Mouse (Mus musculus) urinary bladder, postnatal 4 days (tissue): ENCODE data around the gene Fahd1.

Experiments used
- DNase-seq, 2 experiments: peaks; one replicate each; pipeline ENCODE4 v3.0.0; 2021 to 2022; ENCODE audit warnings: low spot score in 2 of 2

Gene Fahd1

GRCm38 (mm10) chr17:24850065-24850772, at the start of gene Fahd1:
TSS of gene Fahd1 (minus strand) at chr17:24850364.
- peak; percentile 93 to 94 for DNase-seq

GRCm38 (mm10) chr17:24899153-24899552, 49.0 kb upstream of the Fahd1 start:
- no peak for DNase-seq

GRCm38 (mm10) chr17:24898041-24898854, 48.1 kb upstream of the Fahd1 start:
- no peak for DNase-seq

GRCm38 (mm10) chr17:24897600-24897999, 47.4 kb upstream of the Fahd1 start:
- DNase-seq = no peak

- DNase-seq = no peak
Observed at GRCm38 (mm10) chr17:24896993-24897269, 46.8 kb upstream of the Fahd1 start.

GRCm38 (mm10) chr17:24896241-24896992, 46.3 kb upstream of the Fahd1 start, which contains the start of gene Nme3:
TSS of gene Nme3 (plus strand) at chr17:24896500.
- DNase-seq = peak; percentile 63 to 76

- no peak for DNase-seq
Observed at GRCm38 (mm10) chr17:24895571-24896240, 45.5 kb upstream of the Fahd1 start.

GRCm38 (mm10) chr17:24894995-24895547, 44.9 kb upstream of the Fahd1 start, which contains the start of the genes Eme2 and Mrps34:
TSS of gene Eme2 (minus strand) at chr17:24895087.
TSS of gene Mrps34 (plus strand) at chr17:24895116.
- peak; percentile 74 to 79 for DNase-seq

GRCm38 (mm10) chr17:24894061-24894994, 44.2 kb upstream of the Fahd1 start:
- no peak for DNase-seq

- DNase-seq = no peak
Observed at GRCm38 (mm10) chr17:24893276-24893675, 43.1 kb upstream of the Fahd1 start.

- DNase-seq = no peak
Observed at GRCm38 (mm10) chr17:24892785-24893184, 42.6 kb upstream of the Fahd1 start.

- no peak for DNase-seq
Observed at GRCm38 (mm10) chr17:24891321-24891720, 41.2 kb upstream of the Fahd1 start.

- DNase-seq = no peak
Observed at GRCm38 (mm10) chr17:24890151-24891092, 40.3 kb upstream of the Fahd1 start.

- DNase-seq = no peak
Observed at GRCm38 (mm10) chr17:24888862-24889261, 38.7 kb upstream of the Fahd1 start.

GRCm38 (mm10) chr17:24887291-24888080, 37.3 kb upstream of the Fahd1 start:
- no peak for DNase-seq

- DNase-seq = no peak
Observed at GRCm38 (mm10) chr17:24886932-24887271, 36.7 kb upstream of the Fahd1 start.

- DNase-seq = peak; percentile 96 to 98
Observed at GRCm38 (mm10) chr17:24886134-24886931, 36.2 kb upstream of the Fahd1 start, which contains the start of the genes Nubp2 and Spsb3. TSS of gene Nubp2 (minus strand) at chr17:24886349. TSS of gene Spsb3 (plus strand) at chr17:24886643.
